Mouse (Mus musculus): Measurements from ENCODE around the gene Smad1. TPM values are rescaled to one million over a fixed set of nuclear protein-coding genes. Genes with fewer than 3 reads are reported as not detected.

The Smad1 gene
- polyA plus RNA-seq, 1 experiment from 2014 or later: 64.3 TPM

DNA sequence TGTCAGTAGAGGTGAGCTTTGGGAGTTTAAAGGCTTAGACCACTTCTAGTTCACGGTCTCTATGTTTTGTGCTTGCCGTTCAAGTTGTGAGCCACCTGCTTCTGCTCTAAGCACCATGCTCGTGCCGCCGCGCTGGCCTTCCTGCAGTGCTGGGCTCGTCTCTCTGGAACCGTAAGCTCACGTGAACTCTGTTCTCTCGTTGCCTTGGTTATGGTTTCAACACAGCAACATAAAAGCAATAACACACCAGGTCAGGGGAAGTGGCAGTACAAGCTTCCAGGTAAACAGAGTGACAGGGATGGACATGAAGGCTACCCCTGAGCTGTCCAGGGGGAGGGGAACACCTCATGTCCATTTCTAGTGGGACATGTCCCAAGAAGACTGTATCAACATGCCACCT, 52.9 kb downstream of the Smad1 start:
- Histone ChIP-seq H3K36me3 (peaks cover 49% of the 10 kb centered on the region), H3K4me1 (peaks cover 14% of the 10 kb centered on the region; the same call in 1 of the 2 replicates), H3K27me3 (no peaks in the 10 kb centered on the region), H3K27ac (replicated peaks) (no peak overlapping the region), H3K9ac (replicated peaks) (no peak overlapping the region), H3K4me2 (replicated peaks) (no peak overlapping the region), H3K9me3 (no peaks in the 10 kb centered on the region), H3K4me3 (no peak overlapping the region)
- 92% methylated on average over 10 of the region's 10 CpGs for WGBS
- ATAC-seq (ENCODE audit: low FRiP score, low read depth): no peak

DNA sequence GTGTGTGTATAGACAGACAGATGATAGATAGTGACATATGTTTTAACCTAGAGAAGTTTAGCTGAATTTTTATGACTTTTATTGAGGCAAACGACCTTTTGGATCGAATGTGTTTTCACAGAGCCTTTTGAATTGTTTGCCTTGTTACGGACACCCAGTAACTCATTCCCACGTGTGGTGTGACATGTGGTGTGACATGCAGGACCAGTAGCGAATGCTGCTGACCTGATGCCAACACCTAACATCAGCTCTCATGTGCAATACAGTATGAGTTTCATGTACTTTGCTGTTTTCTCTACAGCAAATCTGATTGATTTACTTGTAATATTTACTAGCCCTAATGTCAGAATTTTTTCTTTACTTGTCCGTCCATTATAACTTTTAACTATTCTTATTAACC, 53.5 kb downstream of the Smad1 start:
- H3K36me3 ChIP-seq: peaks cover 51% of the 10 kb centered on the region
- H3K9ac ChIP-seq (replicated peaks): no peak overlapping the region
- H3K27ac ChIP-seq (replicated peaks): no peak overlapping the region
- ATAC-seq (ENCODE audit: low FRiP score, low read depth): no peak
- 94% methylated on average over 6 of the region's 6 CpGs for WGBS
- H3K27me3 ChIP-seq: no peaks in the 10 kb centered on the region
- H3K4me2 ChIP-seq (replicated peaks): no peak overlapping the region
- peaks cover 14% of the 10 kb centered on the region; the same call in 1 of the 2 replicates for H3K4me1 ChIP-seq
- no peaks in the 10 kb centered on the region for H3K9me3 ChIP-seq
- no peak overlapping the region for H3K4me3 ChIP-seq

DNA sequence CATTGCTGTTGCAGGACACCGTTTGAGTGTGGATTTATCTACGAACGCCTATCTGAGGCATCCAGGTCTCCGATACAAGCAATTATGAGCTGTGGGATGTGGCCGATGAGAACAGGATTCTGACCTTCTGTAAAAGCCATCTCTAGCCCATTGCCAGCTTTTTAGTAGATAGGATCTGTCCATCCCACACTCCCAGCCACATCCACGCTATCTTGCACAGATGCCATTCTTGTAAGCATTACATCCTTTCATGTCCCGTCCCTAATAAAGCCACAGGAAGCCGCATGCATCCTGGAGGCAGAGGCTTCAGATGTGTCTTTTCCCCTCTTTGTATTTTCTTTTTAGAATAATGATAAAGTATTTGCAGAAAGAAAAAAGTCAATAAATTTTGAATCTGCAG, 58.1 kb downstream of the Smad1 start:
- no peaks in the 10 kb centered on the region for H3K27me3 ChIP-seq
- H3K9me3 ChIP-seq: no peaks in the 10 kb centered on the region
- no peak overlapping the region for H3K4me3 ChIP-seq
- H3K4me2 ChIP-seq (replicated peaks): no peak overlapping the region
- 87% methylated on average over 8 of the region's 8 CpGs for WGBS
- no peak overlapping the region for H3K27ac ChIP-seq (replicated peaks)
- H3K9ac ChIP-seq (replicated peaks): no peak overlapping the region
- no peaks in the 10 kb centered on the region for H3K4me1 ChIP-seq
- no peak for ATAC-seq (ENCODE audit: low FRiP score, low read depth)
- peaks cover 72% of the 10 kb centered on the region for H3K36me3 ChIP-seq

DNA sequence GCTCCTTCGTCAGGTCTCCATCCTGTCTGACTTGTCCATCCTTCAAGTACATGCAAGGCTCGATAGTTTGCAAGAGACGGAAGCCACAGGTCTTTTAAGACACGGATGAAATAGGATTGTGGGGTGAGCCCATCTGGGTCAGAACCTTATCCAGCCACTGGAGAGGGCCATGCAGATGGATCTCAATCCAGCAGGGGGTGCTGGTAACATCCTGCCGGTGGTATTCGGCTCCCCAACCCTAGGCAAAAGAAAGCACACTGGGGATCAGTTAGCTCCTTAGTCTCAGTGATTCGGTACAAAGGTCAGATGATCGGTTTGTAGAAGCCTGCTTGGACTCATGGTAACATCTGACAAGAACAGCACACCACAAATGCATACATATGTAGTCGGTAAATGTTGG, 59.8 kb downstream of the Smad1 start:
- no peak for ATAC-seq (ENCODE audit: low FRiP score, low read depth)
- Histone ChIP-seq H3K36me3 (peaks cover 63% of the 10 kb centered on the region), H3K4me2 (replicated peaks) (no peak overlapping the region), H3K27ac (replicated peaks) (no peak overlapping the region), H3K9me3 (no peaks in the 10 kb centered on the region), H3K27me3 (no peaks in the 10 kb centered on the region), H3K4me3 (no peak overlapping the region), H3K9ac (replicated peaks) (no peak overlapping the region), H3K4me1 (no peaks in the 10 kb centered on the region)
- 78% methylated on average over 9 of the region's 9 CpGs for WGBS

DNA sequence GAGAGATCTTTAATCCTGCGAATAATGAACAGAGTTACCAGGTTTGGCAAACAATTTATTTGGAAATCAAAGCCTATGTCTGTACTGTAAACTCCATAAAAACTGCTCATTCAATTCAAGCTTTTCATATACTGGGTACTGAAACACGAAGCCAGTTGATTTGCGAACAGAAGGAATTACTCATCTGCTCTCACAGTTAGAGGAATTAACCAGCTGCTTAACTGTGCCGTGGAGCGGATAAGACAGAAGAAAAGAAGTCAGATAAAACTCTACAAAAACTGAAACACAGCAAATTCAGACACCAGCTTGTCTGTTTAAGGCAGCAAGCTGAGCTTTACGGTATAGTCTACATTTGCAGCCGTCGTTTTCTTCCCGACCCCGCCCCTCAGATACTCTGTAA, 60.7 kb downstream of the Smad1 start:
- peaks cover 56% of the 10 kb centered on the region for H3K36me3 ChIP-seq
- no peak overlapping the region for H3K4me3 ChIP-seq
- no peaks in the 10 kb centered on the region for H3K4me1 ChIP-seq
- ATAC-seq (ENCODE audit: low FRiP score, low read depth): no peak
- 89% methylated on average over 10 of the region's 10 CpGs for WGBS
- no peak overlapping the region for H3K27ac ChIP-seq (replicated peaks)
- no peaks in the 10 kb centered on the region for H3K9me3 ChIP-seq
- H3K9ac ChIP-seq (replicated peaks): no peak overlapping the region
- no peak overlapping the region for H3K4me2 ChIP-seq (replicated peaks)
- H3K27me3 ChIP-seq: no peaks in the 10 kb centered on the region

DNA sequence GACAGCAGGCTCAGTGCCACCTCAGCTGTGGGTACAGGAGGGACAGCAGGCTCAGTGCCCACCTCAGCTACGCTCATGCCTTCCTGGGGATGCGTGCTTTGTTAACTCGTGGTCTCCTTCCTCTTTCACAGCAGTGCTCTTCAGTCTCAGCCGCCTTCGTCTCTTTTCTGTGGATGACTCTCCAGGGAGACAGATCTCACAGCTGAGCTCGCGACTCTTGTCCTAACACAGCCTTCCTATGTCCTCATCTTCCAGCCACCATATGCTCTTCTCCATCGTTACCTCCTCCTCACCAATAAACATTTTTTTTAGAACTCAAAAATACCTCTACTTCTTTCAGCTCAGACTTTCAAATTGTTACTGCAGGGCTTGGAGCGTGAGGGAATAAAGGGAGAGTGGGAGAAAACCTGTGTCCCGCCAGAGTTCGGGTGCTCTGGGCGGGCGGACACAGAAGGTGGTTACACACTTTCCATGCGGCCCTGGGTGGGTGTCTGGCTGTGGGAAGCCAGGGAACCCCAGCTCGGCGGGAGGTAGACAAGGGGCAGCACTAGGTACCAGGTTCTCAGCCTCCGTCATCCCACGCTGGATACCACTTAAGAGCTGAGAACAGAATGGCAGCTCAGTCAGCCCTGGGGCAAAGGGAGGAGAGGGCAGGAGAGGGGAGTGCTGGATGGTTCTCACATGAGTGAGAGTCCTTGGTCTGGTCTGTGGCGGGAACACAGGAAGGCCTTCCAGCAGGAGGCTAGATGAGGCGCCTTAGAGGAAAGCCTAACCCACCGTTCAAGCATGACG, 67.0 kb downstream of the Smad1 start:
- Histone ChIP-seq H3K27me3 (no peaks in the 10 kb centered on the region), H3K36me3 (peaks cover 4% of the 10 kb centered on the region; the same call in 1 of the 2 replicates), H3K4me1 (no peaks in the 10 kb centered on the region), H3K9me3 (no peaks in the 10 kb centered on the region), H3K4me3 (no peak overlapping the region), H3K9ac (replicated peaks) (no peak overlapping the region), H3K4me2 (replicated peaks) (no peak overlapping the region), H3K27ac (replicated peaks) (no peak overlapping the region)
- WGBS: 90% methylated on average over 22 of the region's 22 CpGs
- no peak for ATAC-seq (ENCODE audit: low FRiP score, low read depth)

DNA sequence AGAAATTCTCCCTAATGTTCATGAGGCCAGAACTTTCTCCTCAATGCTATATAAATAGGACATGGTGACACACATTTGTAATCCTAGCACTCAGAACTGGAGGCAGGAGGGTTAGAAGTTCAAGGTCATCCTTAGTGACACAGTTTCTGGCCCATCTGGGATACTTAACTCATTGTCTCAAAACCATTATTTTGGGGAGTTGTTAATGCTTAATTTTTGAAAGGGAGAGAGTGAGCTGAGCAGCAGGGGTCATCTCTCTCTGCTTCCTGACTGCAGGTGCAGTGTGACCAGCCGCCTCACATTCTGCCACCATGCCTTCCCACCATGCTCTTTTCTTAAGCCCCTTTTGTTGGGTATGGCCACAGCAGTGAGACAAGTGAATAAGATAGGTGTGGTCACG, 67.7 kb downstream of the Smad1 start:
- no peak overlapping the region for H3K27ac ChIP-seq (replicated peaks)
- H3K9me3 ChIP-seq: no peaks in the 10 kb centered on the region
- ATAC-seq (ENCODE audit: low FRiP score, low read depth): no peak
- H3K4me1 ChIP-seq: no peaks in the 10 kb centered on the region
- no peaks in the 10 kb centered on the region for H3K36me3 ChIP-seq
- H3K4me3 ChIP-seq: no peak overlapping the region
- 92% methylated on average over 2 of the region's 2 CpGs for WGBS
- H3K27me3 ChIP-seq: no peaks in the 10 kb centered on the region
- H3K9ac ChIP-seq (replicated peaks): no peak overlapping the region
- H3K4me2 ChIP-seq (replicated peaks): no peak overlapping the region

DNA sequence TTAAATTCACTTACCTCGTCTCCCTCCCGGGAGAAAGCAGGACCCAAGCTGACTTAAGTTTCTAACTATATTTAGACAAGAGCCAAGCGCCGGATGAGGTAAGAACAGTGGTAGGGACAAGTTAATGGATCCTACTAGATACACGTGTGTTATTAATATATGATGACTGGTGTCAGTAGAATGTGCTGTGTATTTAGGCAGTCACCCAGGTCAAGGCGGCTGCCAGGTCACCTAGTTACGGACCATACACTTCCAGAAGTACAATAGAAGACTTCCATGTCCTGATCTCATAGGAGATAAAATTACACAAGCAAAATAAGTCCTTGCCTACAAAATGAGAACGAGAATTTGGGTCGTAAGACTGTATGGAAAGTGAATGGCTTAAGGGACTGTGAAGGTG, 68.3 kb downstream of the Smad1 start:
- ATAC-seq (ENCODE audit: low FRiP score, low read depth): no peak
- 85% methylated on average over 9 of the region's 9 CpGs for WGBS

DNA sequence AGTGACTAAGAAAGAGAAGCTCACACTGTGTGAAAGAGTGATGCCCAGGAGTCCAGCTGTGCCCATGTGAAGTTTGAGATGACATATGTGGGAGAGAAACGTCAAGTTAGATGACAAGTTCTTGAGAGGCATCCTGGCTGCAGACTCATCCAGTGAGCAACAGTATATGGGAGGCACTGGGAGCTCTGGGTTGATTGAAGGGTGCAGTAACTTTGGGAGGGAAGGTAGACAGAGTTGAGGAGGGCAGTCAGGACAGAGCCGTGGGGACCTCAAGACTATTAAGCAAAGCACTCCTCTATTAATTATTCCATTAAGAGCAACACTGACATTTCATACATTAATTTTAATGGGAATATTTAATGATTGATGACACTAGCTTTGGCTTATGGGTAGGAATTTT, 69.6 kb downstream of the Smad1 start:
- Histone ChIP-seq H3K9ac (replicated peaks) (no peak overlapping the region), H3K27me3 (no peaks in the 10 kb centered on the region), H3K4me2 (replicated peaks) (no peak overlapping the region), H3K27ac (replicated peaks) (no peak overlapping the region), H3K9me3 (no peaks in the 10 kb centered on the region), H3K4me3 (no peak overlapping the region), H3K4me1 (no peaks in the 10 kb centered on the region), H3K36me3 (no peaks in the 10 kb centered on the region)
- ATAC-seq (ENCODE audit: low FRiP score, low read depth): no peak
- 89% methylated on average over 2 of the region's 2 CpGs for WGBS

More for the DNA sequence above, 68.3 kb downstream of the Smad1 start:
- no peaks in the 10 kb centered on the region for H3K27me3 ChIP-seq
- H3K9ac ChIP-seq (replicated peaks): no peak overlapping the region
- H3K27ac ChIP-seq (replicated peaks): no peak overlapping the region
- H3K4me3 ChIP-seq: no peak overlapping the region
- no peaks in the 10 kb centered on the region for H3K9me3 ChIP-seq
- H3K4me1 ChIP-seq: no peaks in the 10 kb centered on the region
- H3K36me3 ChIP-seq: no peaks in the 10 kb centered on the region
- H3K4me2 ChIP-seq (replicated peaks): no peak overlapping the region

DNA sequence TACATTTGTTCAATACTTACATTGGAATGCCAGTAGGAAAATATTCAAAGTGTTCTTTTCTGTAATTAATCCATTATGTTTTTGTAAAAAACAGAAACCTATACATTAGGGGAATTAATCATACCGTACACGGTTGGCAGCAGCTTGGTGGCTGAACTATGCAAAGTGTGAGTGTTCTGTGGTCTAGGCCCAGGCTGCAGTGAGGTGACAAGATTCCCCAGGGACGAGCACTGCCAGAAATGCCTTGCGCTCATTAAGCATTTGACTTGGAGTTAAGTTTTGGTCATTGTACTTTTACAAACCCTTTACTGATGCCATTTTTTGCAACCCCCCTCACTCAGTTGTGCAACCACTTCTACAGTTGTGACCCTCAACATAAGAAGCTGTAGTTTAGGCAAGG, 70.1 kb downstream of the Smad1 start:
- ATAC-seq (ENCODE audit: low FRiP score, low read depth): no peak
- no peak overlapping the region for H3K4me3 ChIP-seq
- no peak overlapping the region for H3K4me2 ChIP-seq (replicated peaks)
- WGBS: 93% methylated on average over 4 of the region's 4 CpGs
- H3K27me3 ChIP-seq: no peaks in the 10 kb centered on the region
- no peaks in the 10 kb centered on the region for H3K36me3 ChIP-seq
- H3K27ac ChIP-seq (replicated peaks): no peak overlapping the region
- H3K9me3 ChIP-seq: no peaks in the 10 kb centered on the region
- H3K9ac ChIP-seq (replicated peaks): no peak overlapping the region
- no peaks in the 10 kb centered on the region for H3K4me1 ChIP-seq

DNA sequence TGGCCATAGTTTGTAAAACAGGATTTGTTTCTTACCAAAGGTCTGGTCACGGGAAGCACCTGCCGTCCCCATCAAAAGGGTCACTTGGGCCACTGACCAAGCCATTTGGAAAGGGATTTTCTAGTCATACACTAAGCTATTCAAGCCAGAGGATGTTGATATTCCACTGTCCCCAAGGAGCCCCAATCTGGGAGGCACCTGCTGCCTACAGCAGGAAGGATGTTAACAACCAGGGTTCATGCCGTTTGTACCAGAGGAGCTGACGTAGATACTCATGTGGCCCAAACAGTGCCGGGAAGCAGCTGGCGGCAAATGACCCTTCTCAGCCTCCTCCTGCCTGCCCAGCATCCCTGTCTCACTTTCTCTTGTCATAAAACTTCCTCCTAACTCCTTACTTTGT, 73.8 kb downstream of the Smad1 start:
- H3K36me3 ChIP-seq: no peaks in the 10 kb centered on the region
- H3K4me3 ChIP-seq: no peak overlapping the region
- no peaks in the 10 kb centered on the region for H3K9me3 ChIP-seq
- no peaks in the 10 kb centered on the region for H3K27me3 ChIP-seq
- no peak overlapping the region for H3K9ac ChIP-seq (replicated peaks)
- no peaks in the 10 kb centered on the region for H3K4me1 ChIP-seq
- H3K4me2 ChIP-seq (replicated peaks): no peak overlapping the region
- no peak for ATAC-seq (ENCODE audit: low FRiP score, low read depth)
- WGBS: 77% methylated on average over 6 of the region's 6 CpGs
- H3K27ac ChIP-seq (replicated peaks): no peak overlapping the region

DNA sequence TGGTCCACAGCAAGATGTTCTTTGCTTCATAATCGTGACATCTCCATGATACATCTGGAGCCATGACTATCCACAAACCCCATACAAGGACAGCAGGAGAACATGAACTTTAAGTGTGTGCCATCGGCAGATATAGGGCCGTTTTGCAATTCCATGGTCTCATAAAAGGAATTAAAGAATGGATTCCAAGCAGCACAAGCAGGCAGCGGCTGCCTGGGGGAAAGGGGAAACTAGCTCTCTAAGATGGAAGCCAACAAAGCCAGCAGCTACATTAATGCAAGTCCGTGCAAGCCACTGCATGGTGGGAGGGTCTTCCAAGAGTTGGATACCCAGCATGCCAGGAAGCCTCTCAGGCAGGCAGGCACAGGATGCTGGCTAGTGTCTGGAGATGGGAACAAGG, 74.4 kb downstream of the Smad1 start:
- Histone ChIP-seq H3K27ac (replicated peaks) (no peak overlapping the region), H3K4me2 (replicated peaks) (no peak overlapping the region), H3K4me3 (no peak overlapping the region), H3K36me3 (no peaks in the 10 kb centered on the region), H3K4me1 (no peaks in the 10 kb centered on the region), H3K9me3 (no peaks in the 10 kb centered on the region), H3K27me3 (no peaks in the 10 kb centered on the region), H3K9ac (replicated peaks) (no peak overlapping the region)
- ATAC-seq (ENCODE audit: low FRiP score, low read depth): no peak
- 74% methylated on average over 5 of the region's 5 CpGs for WGBS

DNA sequence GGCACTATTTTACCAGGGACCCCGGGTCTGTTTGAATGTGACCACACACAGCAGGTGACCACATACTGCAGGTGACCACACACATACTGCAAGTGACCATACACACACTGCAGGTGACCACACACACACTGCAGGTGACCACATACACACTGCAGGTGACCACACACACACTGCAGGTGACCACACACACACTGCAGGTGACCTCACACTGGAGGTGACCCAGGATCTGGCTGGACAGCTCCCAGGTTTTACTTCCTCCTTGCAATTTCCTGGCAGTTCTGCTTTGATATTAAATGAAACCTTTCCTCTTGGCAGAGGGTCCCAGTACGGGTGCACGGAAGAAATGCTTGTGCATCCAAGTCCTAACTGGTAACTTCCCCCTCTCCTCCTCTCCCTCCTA, 75.3 kb downstream of the Smad1 start:
- Histone ChIP-seq H3K36me3 (no peaks in the 10 kb centered on the region), H3K4me1 (no peaks in the 10 kb centered on the region), H3K9me3 (no peaks in the 10 kb centered on the region), H3K9ac (replicated peaks) (no peak overlapping the region), H3K27me3 (no peaks in the 10 kb centered on the region), H3K27ac (replicated peaks) (no peak overlapping the region), H3K4me3 (no peak overlapping the region), H3K4me2 (replicated peaks) (no peak overlapping the region)
- no peak for ATAC-seq (ENCODE audit: low FRiP score, low read depth)
- WGBS: 72% methylated on average over 3 of the region's 3 CpGs
